Mouse (Mus musculus): Measurements from ENCODE around the gene Fam193a.

Gene Fam193a

GRCm38 (mm10) chr5:34385616-34386015 is 15.9 kb downstream of the Fam193a start:
- DNase-seq: no peak

GRCm38 (mm10) chr5:34386744-34387143 is 17.0 kb downstream of the Fam193a start:
- DNase-seq: no peak

GRCm38 (mm10) chr5:34393251-34393650 is 23.5 kb downstream of the Fam193a start:
- no peak for DNase-seq

DNA sequence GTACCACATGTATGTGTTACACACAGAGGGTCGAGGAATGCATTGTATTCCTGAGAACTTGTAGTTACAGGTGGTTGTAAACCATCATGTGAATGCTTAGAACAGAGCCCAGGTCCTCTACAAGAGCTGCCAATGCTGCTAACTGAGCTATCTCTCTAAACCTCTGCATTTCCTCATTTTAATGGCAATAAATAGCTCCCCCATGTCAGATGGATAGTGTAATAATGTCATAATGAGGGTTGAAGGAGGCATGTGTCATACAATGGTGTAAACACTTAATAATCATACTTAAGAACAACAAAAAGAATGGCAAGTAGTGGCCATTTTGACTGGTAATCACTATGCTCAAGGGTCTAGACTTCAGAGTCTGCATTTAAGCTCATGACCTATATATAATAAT is 25.6 kb downstream of the Fam193a start:
- no peak for DNase-seq

- no peak for DNase-seq
These were observed 26.3 kb downstream of the Fam193a start for GRCm38 (mm10) chr5:34395850-34396540.

DNA sequence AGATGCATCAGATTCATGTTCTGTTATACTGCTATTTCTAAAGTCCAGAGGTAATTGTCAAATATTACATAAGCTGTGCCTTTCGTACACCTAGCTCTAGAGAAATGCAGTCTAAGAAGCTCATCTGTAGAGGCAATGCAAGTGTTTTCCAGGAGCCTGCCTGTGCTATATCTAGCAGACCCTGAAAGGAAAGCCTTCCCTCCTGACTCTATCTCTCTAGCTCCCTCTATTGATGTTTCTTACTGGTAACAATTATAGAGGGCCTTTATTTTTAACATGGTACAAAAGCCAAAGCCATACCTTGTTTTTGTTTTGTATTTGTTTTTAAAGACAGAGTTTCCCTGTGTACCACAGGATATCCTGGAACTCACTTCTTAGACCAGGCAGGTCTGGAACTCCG is 28.1 kb downstream of the Fam193a start:
- DNase-seq: no peak

- DNase-seq: no peak
These were observed 28.6 kb downstream of the Fam193a start for GRCm38 (mm10) chr5:34398326-34398725.

DNA sequence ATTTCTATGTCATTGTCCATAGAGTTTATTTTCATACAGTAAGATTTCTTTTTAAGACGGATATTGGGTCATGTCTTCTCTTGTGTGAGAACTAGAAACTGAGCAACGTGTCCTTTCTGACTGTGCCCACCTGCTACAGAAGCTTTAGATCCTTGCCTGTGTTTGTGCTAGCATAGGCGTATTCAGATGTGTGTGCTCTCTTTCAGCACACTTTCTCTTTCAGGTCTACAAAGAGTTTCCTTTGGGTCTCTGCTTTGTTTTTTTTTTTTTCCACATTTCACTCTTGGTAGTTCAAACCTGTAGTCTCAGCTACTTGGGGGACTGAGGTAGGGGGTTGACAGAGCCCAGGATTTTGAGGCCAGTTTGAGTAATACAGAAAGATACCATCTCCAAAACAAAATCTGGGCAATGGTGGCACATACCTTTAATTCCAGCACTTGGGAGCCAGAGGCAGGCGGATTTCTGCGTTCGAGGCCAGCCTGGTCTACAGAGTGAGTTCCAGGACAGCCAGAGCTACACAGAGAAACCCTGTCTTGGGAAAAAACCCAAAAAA is 37.7 kb downstream of the Fam193a start:
- no peak for DNase-seq

- DNase-seq: no peak
These were observed 39.3 kb downstream of the Fam193a start for GRCm38 (mm10) chr5:34409002-34409401.

- no peak for DNase-seq
These were observed 41.1 kb downstream of the Fam193a start for GRCm38 (mm10) chr5:34410819-34411218.

- no peak for DNase-seq
These were observed 44.2 kb downstream of the Fam193a start for GRCm38 (mm10) chr5:34413921-34414320.

- no peak for DNase-seq
These were observed 47.7 kb downstream of the Fam193a start for GRCm38 (mm10) chr5:34417251-34418008.

DNA sequence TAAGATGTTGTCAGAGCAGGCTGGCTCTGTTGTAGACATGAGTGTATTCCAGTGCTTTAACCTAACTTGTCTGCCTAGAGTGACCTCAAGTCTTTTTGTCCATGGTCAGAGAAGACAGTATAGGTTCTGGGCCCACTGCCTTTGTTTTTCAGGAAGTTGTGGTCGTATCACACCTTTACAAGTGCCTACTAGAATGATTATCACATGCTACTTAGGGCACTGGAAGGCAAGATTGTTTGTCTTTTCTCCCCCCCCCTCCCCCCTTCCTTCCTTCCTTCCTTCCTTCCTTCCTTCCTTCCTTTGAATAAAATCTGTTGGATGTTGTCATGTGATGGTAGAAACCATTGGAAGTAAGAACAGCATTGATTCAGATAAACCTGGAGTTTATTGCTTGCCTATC is 49.5 kb downstream of the Fam193a start:
- no peak for DNase-seq

GRCm38 (mm10) chr5:34430776-34431175 is 61.0 kb downstream of the Fam193a start:
- no peak for DNase-seq

DNA sequence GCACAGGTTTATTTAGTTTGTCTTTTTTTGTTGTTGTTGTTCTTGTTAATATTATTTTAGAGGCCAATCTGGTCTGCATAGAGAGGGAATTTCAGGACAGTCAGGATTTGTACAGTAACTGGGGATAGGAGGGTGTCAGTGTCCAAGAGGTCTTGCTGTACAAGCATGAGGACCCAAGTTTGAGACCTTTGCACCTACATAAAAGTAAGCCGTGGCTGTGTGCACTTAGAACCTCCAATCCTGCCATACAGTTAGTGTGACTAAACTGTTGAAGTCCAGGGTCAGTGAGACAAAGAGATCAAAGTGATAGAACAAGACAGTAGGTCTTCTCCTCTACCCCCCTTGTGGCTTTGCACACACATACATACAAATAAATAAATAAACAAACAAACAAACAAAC is 64.1 kb downstream of the Fam193a start:
- peak; percentile 12 for DNase-seq

- no peak for DNase-seq
These were observed 64.5 kb downstream of the Fam193a start for GRCm38 (mm10) chr5:34434241-34434640.

DNA sequence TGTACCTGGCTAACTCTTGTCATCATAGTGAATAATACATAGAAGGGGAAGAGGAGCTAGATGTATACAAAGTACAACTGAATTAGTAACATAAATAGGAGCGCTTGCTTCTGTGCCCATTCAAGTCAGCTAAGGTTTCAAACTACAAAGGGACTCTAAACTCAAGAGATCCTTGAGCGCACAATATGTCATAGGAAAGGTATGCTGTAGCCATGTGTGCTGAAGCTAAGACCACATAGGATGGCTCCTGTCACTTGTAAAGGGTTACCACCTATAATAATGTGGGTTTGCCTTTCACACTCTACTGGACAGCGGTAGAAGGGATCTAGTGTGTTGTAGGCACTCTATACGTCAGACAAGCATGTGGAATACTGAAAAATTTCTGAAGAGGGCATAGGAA is 68.3 kb downstream of the Fam193a start:
- no peak for DNase-seq

- no peak for DNase-seq
These were observed 68.9 kb downstream of the Fam193a start for GRCm38 (mm10) chr5:34438659-34439058.

- DNase-seq: no peak
These were observed 70.0 kb downstream of the Fam193a start for GRCm38 (mm10) chr5:34439768-34440167.

GRCm38 (mm10) chr5:34441797-34442196 is 72.1 kb downstream of the Fam193a start:
- DNase-seq: no peak

DNA sequence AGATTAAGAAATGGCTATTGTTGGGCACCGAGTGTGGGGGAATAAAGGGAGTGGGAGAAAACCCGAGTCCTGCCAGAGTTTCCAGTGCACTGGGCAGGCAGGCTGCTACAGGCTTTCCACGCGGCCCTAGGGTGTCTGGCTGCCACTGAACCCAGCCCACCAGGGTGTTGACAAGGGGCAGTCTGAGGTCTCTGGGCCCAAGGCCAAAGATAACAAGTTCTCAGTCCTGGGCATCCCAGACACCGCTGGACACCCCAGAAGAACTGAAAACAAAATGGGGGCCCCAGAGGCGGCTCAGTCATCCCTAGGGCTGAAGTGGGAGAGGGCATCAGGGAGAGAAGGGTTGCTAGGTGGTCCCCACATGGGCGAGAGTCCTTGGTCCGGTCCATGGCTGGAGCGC is 76.5 kb downstream of the Fam193a start:
- no peak for DNase-seq

- DNase-seq: no peak
These were observed 89.3 kb downstream of the Fam193a start for GRCm38 (mm10) chr5:34458994-34459393.

DNA sequence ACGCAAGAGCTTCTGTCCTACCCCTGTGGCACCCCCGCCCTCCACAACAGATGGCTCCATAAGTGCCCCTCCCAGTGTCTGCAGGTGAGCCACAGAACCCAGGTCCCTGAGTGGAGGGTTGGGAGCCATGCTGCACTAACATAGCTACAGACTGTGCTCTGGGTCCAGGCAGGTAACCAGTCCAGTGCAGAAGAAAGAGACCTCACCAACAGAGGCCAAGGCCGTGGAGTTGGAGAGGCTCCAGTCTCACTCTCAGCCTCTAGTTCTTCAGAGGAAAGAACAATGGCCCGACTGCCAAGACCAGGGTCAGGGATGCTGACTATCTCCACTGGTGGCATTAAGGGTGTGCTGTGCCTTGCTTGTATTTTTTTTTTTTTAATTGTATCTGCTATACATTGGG is 91.6 kb downstream of the Fam193a start:
- DNase-seq: no peak

- no peak for DNase-seq
These were observed 92.1 kb downstream of the Fam193a start for GRCm38 (mm10) chr5:34461841-34462240.

Data from kidney, adult 11 months (tissue).